Mouse (Mus musculus): Measurements from ENCODE around the gene Col27a1. TPM values are rescaled to one million over a fixed set of nuclear protein-coding genes. Genes with fewer than 3 reads are reported as not detected.
A peak's percentile ranks its signal among the peaks of the same experiment; 100 is the strongest.

The Col27a1 gene
- polyA plus RNA-seq, 1 experiment from 2014 or later = 22.3 TPM

GRCm38 (mm10) chr4:63374331-63374730, 160.5 kb downstream of the Col27a1 start:
- peaks cover 66% of the 10 kb centered on the region for H3K36me3 ChIP-seq
- no peak for ATAC-seq (ENCODE audit: insufficient number of reproducible peaks, low FRiP score, low TSS enrichment, low read depth)
- 88% methylated on average over 12 of the region's 12 CpGs for WGBS

GRCm38 (mm10) chr4:63375367-63375766, 161.6 kb downstream of the Col27a1 start:
- ATAC-seq (ENCODE audit: insufficient number of reproducible peaks, low FRiP score, low TSS enrichment, low read depth) = no peak
- no peaks in the 10 kb centered on the region for H3K4me1 ChIP-seq
- H3K4me2 ChIP-seq (replicated peaks) = no peak overlapping the region
- no peak overlapping the region for H3K9ac ChIP-seq
- no peaks in the 10 kb centered on the region for H3K27me3 ChIP-seq
- no peak overlapping the region for H3K4me3 ChIP-seq (replicated peaks)
- H3K36me3 ChIP-seq = peaks cover 66% of the 10 kb centered on the region
- no peaks in the 10 kb centered on the region for H3K9me3 ChIP-seq (replicated peaks)
- no peak overlapping the region for H3K27ac ChIP-seq (replicated peaks)
- 48% methylated on average over 1 of the region's 1 CpGs for WGBS

More at GRCm38 (mm10) chr4:63374331-63374730, 160.5 kb downstream of the Col27a1 start:
- no peak overlapping the region for H3K4me3 ChIP-seq (replicated peaks)
- H3K27ac ChIP-seq (replicated peaks) = no peak overlapping the region
- H3K4me2 ChIP-seq (replicated peaks) = no peak overlapping the region
- H3K9me3 ChIP-seq (replicated peaks) = no peaks in the 10 kb centered on the region
- H3K9ac ChIP-seq = no peak overlapping the region
- no peaks in the 10 kb centered on the region for H3K27me3 ChIP-seq
- no peaks in the 10 kb centered on the region for H3K4me1 ChIP-seq

- Histone ChIP-seq H3K9me3 (replicated peaks) (no peaks in the 10 kb centered on the region), H3K4me2 (replicated peaks) (no peak overlapping the region), H3K4me3 (replicated peaks) (no peak overlapping the region), H3K27me3 (no peaks in the 10 kb centered on the region), H3K4me1 (no peaks in the 10 kb centered on the region), H3K27ac (replicated peaks) (no peak overlapping the region), H3K36me3 (peaks cover 82% of the 10 kb centered on the region), H3K9ac (no peak overlapping the region)
- ATAC-seq (ENCODE audit: insufficient number of reproducible peaks, low FRiP score, low TSS enrichment, low read depth) = no peak
- WGBS = 63% methylated on average over 7 of the region's 7 CpGs
Observed at GRCm38 (mm10) chr4:63377483-63377882, 163.7 kb downstream of the Col27a1 start.

- H3K4me1 ChIP-seq = no peaks in the 10 kb centered on the region
- no peak for ATAC-seq (ENCODE audit: insufficient number of reproducible peaks, low FRiP score, low TSS enrichment, low read depth)
- WGBS = 89% methylated on average over 4 of the region's 4 CpGs
- no peak overlapping the region for H3K9ac ChIP-seq
- peaks cover 67% of the 10 kb centered on the region for H3K36me3 ChIP-seq
- no peaks in the 10 kb centered on the region for H3K27me3 ChIP-seq
- no peak overlapping the region for H3K4me3 ChIP-seq (replicated peaks)
- H3K9me3 ChIP-seq (replicated peaks) = no peaks in the 10 kb centered on the region
- no peak overlapping the region for H3K4me2 ChIP-seq (replicated peaks)
- no peak overlapping the region for H3K27ac ChIP-seq (replicated peaks)
Observed at GRCm38 (mm10) chr4:63382676-63383369, 169.0 kb downstream of the Col27a1 start.

- no peak overlapping the region for H3K4me2 ChIP-seq (replicated peaks)
- H3K4me1 ChIP-seq = 0 out of 2 replicates have a peak, but pooled peaks cover under 1% of the 10 kb centered on the region
- H3K27me3 ChIP-seq = no peaks in the 10 kb centered on the region
- H3K9ac ChIP-seq = no peak overlapping the region
- no peak for ATAC-seq (ENCODE audit: insufficient number of reproducible peaks, low FRiP score, low TSS enrichment, low read depth)
- WGBS = 81% methylated on average over 12 of the region's 12 CpGs
- peaks cover 60% of the 10 kb centered on the region for H3K36me3 ChIP-seq
- H3K9me3 ChIP-seq (replicated peaks) = no peaks in the 10 kb centered on the region
- H3K4me3 ChIP-seq (replicated peaks) = no peak overlapping the region
- H3K27ac ChIP-seq (replicated peaks) = no peak overlapping the region
Observed at GRCm38 (mm10) chr4:63383474-63383873, 169.7 kb downstream of the Col27a1 start.

GRCm38 (mm10) chr4:63384262-63384661, 170.5 kb downstream of the Col27a1 start:
- H3K27me3 ChIP-seq = no peaks in the 10 kb centered on the region
- H3K4me3 ChIP-seq (replicated peaks) = no peak overlapping the region
- 83% methylated on average over 4 of the region's 4 CpGs for WGBS
- H3K36me3 ChIP-seq = peaks cover 52% of the 10 kb centered on the region
- H3K9ac ChIP-seq = no peak overlapping the region
- H3K27ac ChIP-seq (replicated peaks) = no peak overlapping the region
- H3K4me2 ChIP-seq (replicated peaks) = no peak overlapping the region
- no peaks in the 10 kb centered on the region for H3K9me3 ChIP-seq (replicated peaks)
- H3K4me1 ChIP-seq = peaks cover 8% of the 10 kb centered on the region
- ATAC-seq (ENCODE audit: insufficient number of reproducible peaks, low FRiP score, low TSS enrichment, low read depth) = no peak

MicroRNAs within 50 kb of the gene (microRNA counts, 519-probe panel; counts per million panel counts)
- microRNA mmu-miR-455 = 2,414 counts per million, percentile 54 among the panel's probes with 10 or more counts

Small RNA genes lying within 50 kb of the gene (microRNA-seq; reads per million reads assigned to microRNA genes)
- 1,879 reads per million, percentile 82 among the genes with 10 or more reads in this experiment for gene Mir455 (ENCODE audit: borderline number of aligned reads)

Other genes with a start within 250 kb of the Col27a1 start
- 16.6 and 22.7 TPM in 2 replicates for gene Zfp618, start 248.4 kb upstream of the Col27a1 start, polyA plus RNA-seq (2015; fragmentation: Nextera tagmentation; extraction: Ambion mirVana)
- 0.16 TPM in 1 of 2 replicates, not detected in the other for gene Ambp, start 59.2 kb upstream of the Col27a1 start, polyA plus RNA-seq (2015; fragmentation: Nextera tagmentation; extraction: Ambion mirVana)
- gene Kif12, start 41.9 kb upstream of the Col27a1 start, polyA plus RNA-seq (2015; fragmentation: Nextera tagmentation; extraction: Ambion mirVana) = not detected in 2 replicates
- gene Orm1, start 130.6 kb downstream of the Col27a1 start, polyA plus RNA-seq (2015; fragmentation: Nextera tagmentation; extraction: Ambion mirVana) = 17.0 and 22.3 TPM in 2 replicates
- not detected in 2 replicates for gene Orm3, start 142.2 kb downstream of the Col27a1 start, polyA plus RNA-seq (2015; fragmentation: Nextera tagmentation; extraction: Ambion mirVana)
- 0.31 and 0.39 TPM in 2 replicates for gene Orm2, start 148.4 kb downstream of the Col27a1 start, polyA plus RNA-seq (2015; fragmentation: Nextera tagmentation; extraction: Ambion mirVana)
- gene Akna, start 189.3 kb downstream of the Col27a1 start, polyA plus RNA-seq (2015; fragmentation: Nextera tagmentation; extraction: Ambion mirVana) = 7.5 and 9.6 TPM in 2 replicates

Data from embryonic facial prominence, embryonic 15.5 days (tissue).